Mouse (Mus musculus): ENCODE measurements around the gene Acod1.

Gene Acod1

GRCm38 (mm10) chr14:103046677-103047076 lies at the start of gene Acod1:
Acod1 (plus strand) TSS chr14:103046977.
- DNase-seq (ENCODE audit: low read depth): peak; percentile 48

GRCm38 (mm10) chr14:103007737-103008136 lies 39.0 kb upstream of the Acod1 start:
- no peak for DNase-seq (ENCODE audit: low read depth)

GRCm38 (mm10) chr14:103011782-103012181 lies 35.0 kb upstream of the Acod1 start:
- peak; percentile 86 for DNase-seq (ENCODE audit: low read depth)

- DNase-seq (ENCODE audit: low read depth): peak; percentile 88
Measured at GRCm38 (mm10) chr14:103012563-103013150, 34.1 kb upstream of the Acod1 start.

- peak; percentile 76 for DNase-seq (ENCODE audit: low read depth)
Measured at GRCm38 (mm10) chr14:103017009-103017408, 29.8 kb upstream of the Acod1 start.

- no peak for DNase-seq (ENCODE audit: low read depth)
Measured at GRCm38 (mm10) chr14:103020046-103020445, 26.7 kb upstream of the Acod1 start.

- no peak for DNase-seq (ENCODE audit: low read depth)
Measured at GRCm38 (mm10) chr14:103029203-103029602, 17.6 kb upstream of the Acod1 start.

- DNase-seq (ENCODE audit: low read depth): peak; percentile 85
Measured at GRCm38 (mm10) chr14:103033271-103033823, 13.4 kb upstream of the Acod1 start.

- DNase-seq (ENCODE audit: low read depth): no peak
Measured at GRCm38 (mm10) chr14:103034076-103034475, 12.7 kb upstream of the Acod1 start.

GRCm38 (mm10) chr14:103037016-103037415 lies 9.8 kb upstream of the Acod1 start:
- no peak for DNase-seq (ENCODE audit: low read depth)

- peak; percentile 77 for DNase-seq (ENCODE audit: low read depth)
Measured at GRCm38 (mm10) chr14:103048292-103049086, 1.7 kb downstream of the Acod1 start.

- peak; percentile 92 for DNase-seq (ENCODE audit: low read depth)
Measured at GRCm38 (mm10) chr14:103051159-103051769, 4.5 kb downstream of the Acod1 start.

- no peak for DNase-seq (ENCODE audit: low read depth)
Measured at GRCm38 (mm10) chr14:103054731-103055130, 8.0 kb downstream of the Acod1 start.

GRCm38 (mm10) chr14:103056601-103057000 lies 9.8 kb downstream of the Acod1 start:
- no peak for DNase-seq (ENCODE audit: low read depth)

- DNase-seq (ENCODE audit: low read depth): no peak
Measured at GRCm38 (mm10) chr14:103058998-103059397, 12.2 kb downstream of the Acod1 start.

- no peak for DNase-seq (ENCODE audit: low read depth)
Measured at GRCm38 (mm10) chr14:103059495-103059894, 12.7 kb downstream of the Acod1 start.

- peak; percentile 92 for DNase-seq (ENCODE audit: low read depth)
Measured at GRCm38 (mm10) chr14:103065294-103066167, 18.8 kb downstream of the Acod1 start.

- no peak for DNase-seq (ENCODE audit: low read depth)
Measured at GRCm38 (mm10) chr14:103069465-103069863, 22.7 kb downstream of the Acod1 start.

GRCm38 (mm10) chr14:103069864-103070611 lies 23.3 kb downstream of the Acod1 start, which contains the start of gene Cln5:
Cln5 (plus strand) TSS chr14:103070216.
- DNase-seq (ENCODE audit: low read depth): peak; percentile 97

- DNase-seq (ENCODE audit: low read depth): no peak
Measured at GRCm38 (mm10) chr14:103070790-103071189, 24.0 kb downstream of the Acod1 start.

GRCm38 (mm10) chr14:103071471-103071870 lies 24.7 kb downstream of the Acod1 start:
- DNase-seq (ENCODE audit: low read depth): no peak
